Mouse (Mus musculus) neutrophil, adult 59 days (primary cell): ENCODE data around the gene Tuft1. TPM values are rescaled to one million over a fixed set of nuclear protein-coding genes. Genes with fewer than 3 reads are reported as not detected.

Source experiments
- total RNA-seq, 2 experiments: library from RNA; stranded (reverse); gene quantifications; 1 replicate in 1 of 2; 2 replicates in 1 of 2; pipeline ENCODE4 v1.2.4; 2023

Gene Tuft1
- under 1 TPM; 0.44 to 0.93 TPM for total RNA-seq

GRCm38 (mm10) chr3:94658740-94659095 lies at the start of gene Tuft1:
Tuft1 (minus strand) TSS chr3:94658872.

GRCm38 (mm10) chr3:94693329-94693825 lies 34.7 kb upstream of the Tuft1 start, which contains the start of gene Selenbp2:
Selenbp2 (plus strand) TSS chr3:94693556.

GRCm38 (mm10) chr3:94642495-94643162 lies 16.0 kb downstream of the Tuft1 start, which contains the start of gene Gm10972:
Gm10972 (plus strand) TSS chr3:94643112.

GRCm38 (mm10) chr3:94582456-94582891 lies 76.2 kb downstream of the Tuft1 start, which contains the start of gene Snx27:
Snx27 (minus strand) TSS chr3:94582716.

Other genes with a start within 250 kb of the Tuft1 start
- 1 to 10 TPM in 1 of 2 experiments, under 1 TPM in 1; 1.00 to 1.5 TPM for gene Tdrkh, start 245.6 kb downstream of the Tuft1 start, total RNA-seq
- 10 to 100 TPM; 16.4 to 18.9 TPM for gene Mrpl9, start 215.6 kb downstream of the Tuft1 start, total RNA-seq
- not detected for gene Oaz3, start 215.0 kb downstream of the Tuft1 start, total RNA-seq
- not detected for gene Celf3, start 180.6 kb downstream of the Tuft1 start, total RNA-seq
- gene Riiad1, start 178.5 kb downstream of the Tuft1 start, total RNA-seq, result 1 to 10 TPM in 1 of 2 experiments, under 1 TPM in 1; 0.82 to 1.1 TPM
- gene Snx27, start 76.2 kb downstream of the Tuft1 start, total RNA-seq, result 10 to 100 TPM; 47.6 to 52.3 TPM
- not detected for gene Gm10972, start 15.8 kb downstream of the Tuft1 start, total RNA-seq
- gene Selenbp2, start 34.7 kb upstream of the Tuft1 start, total RNA-seq, result 1 to 10 TPM in 1 of 2 experiments, under 1 TPM in 1; 0.99 to 4.0 TPM
- gene Cgn, start 127.6 kb upstream of the Tuft1 start, total RNA-seq, result 1 to 10 TPM; 2.5 to 3.0 TPM
- gene Pogz, start 178.7 kb upstream of the Tuft1 start, total RNA-seq, result 10 to 100 TPM; 23.5 to 28.4 TPM
- gene Psmb4, start 228.1 kb upstream of the Tuft1 start, total RNA-seq, result 100 to 1,000 TPM; 191 to 202 TPM